Mouse (Mus musculus): ENCODE measurements around the gene Hpgd. TPM values are rescaled to one million over a fixed set of nuclear protein-coding genes. Genes with fewer than 3 reads are reported as not detected.

The Hpgd gene
- polyA plus RNA-seq, 1 experiment = 5.1 TPM

- TF ChIP-seq POLR2A (IDR thresholded peaks at IDR 0.05; ENCODE audit: control insufficient read depth, low read depth, low read length) (no peak), CTCF (IDR thresholded peaks at IDR 0.05; ENCODE audit: control insufficient read depth, insufficient read depth, insufficient replicate concordance, low read depth, low read length) (no peak)
- no peaks in the 10 kb centered on the region for H3K27me3 ChIP-seq (ENCODE audit: control insufficient read depth, insufficient read depth, low read length)
- no peaks in the 10 kb centered on the region for H3K36me3 ChIP-seq (ENCODE audit: control insufficient read depth, insufficient read depth, low read length)
- no peaks in the 10 kb centered on the region for H3K4me1 ChIP-seq (ENCODE audit: control insufficient read depth, insufficient read depth, low read length)
- H3K27ac ChIP-seq (ENCODE audit: control insufficient read depth, insufficient read depth, low read depth, low read length) = no peak overlapping the region
- H3K4me3 ChIP-seq (ENCODE audit: control insufficient read depth, low read depth, low read length) = no peak overlapping the region
Measured at GRCm38 (mm10) chr8:56277810-56278528, 16.4 kb upstream of the Hpgd start.

GRCm38 (mm10) chr8:56278545-56279063 is 15.8 kb upstream of the Hpgd start:
- no peak overlapping the region for H3K4me3 ChIP-seq (ENCODE audit: control insufficient read depth, low read depth, low read length)
- no peaks in the 10 kb centered on the region for H3K4me1 ChIP-seq (ENCODE audit: control insufficient read depth, insufficient read depth, low read length)
- H3K27ac ChIP-seq (ENCODE audit: control insufficient read depth, insufficient read depth, low read depth, low read length) = no peak overlapping the region
- no peak for TF ChIP-seq CTCF (IDR thresholded peaks at IDR 0.05; ENCODE audit: control insufficient read depth, insufficient read depth, insufficient replicate concordance, low read depth, low read length)
- TF ChIP-seq POLR2A (IDR thresholded peaks at IDR 0.05; ENCODE audit: control insufficient read depth, low read depth, low read length) = no peak
- no peaks in the 10 kb centered on the region for H3K36me3 ChIP-seq (ENCODE audit: control insufficient read depth, insufficient read depth, low read length)
- H3K27me3 ChIP-seq (ENCODE audit: control insufficient read depth, insufficient read depth, low read length) = no peaks in the 10 kb centered on the region

GRCm38 (mm10) chr8:56283936-56284335 is 10.4 kb upstream of the Hpgd start:
- H3K36me3 ChIP-seq (ENCODE audit: control insufficient read depth, insufficient read depth, low read length) = no peaks in the 10 kb centered on the region
- H3K4me3 ChIP-seq (ENCODE audit: control insufficient read depth, low read depth, low read length) = no peak overlapping the region
- no peaks in the 10 kb centered on the region for H3K27me3 ChIP-seq (ENCODE audit: control insufficient read depth, insufficient read depth, low read length)
- H3K4me1 ChIP-seq (ENCODE audit: control insufficient read depth, insufficient read depth, low read length) = no peaks in the 10 kb centered on the region
- no peak for TF ChIP-seq POLR2A (IDR thresholded peaks at IDR 0.05; ENCODE audit: control insufficient read depth, low read depth, low read length)
- TF ChIP-seq CTCF (IDR thresholded peaks at IDR 0.05; ENCODE audit: control insufficient read depth, insufficient read depth, insufficient replicate concordance, low read depth, low read length) = no peak
- H3K27ac ChIP-seq (ENCODE audit: control insufficient read depth, insufficient read depth, low read depth, low read length) = no peak overlapping the region

DNA sequence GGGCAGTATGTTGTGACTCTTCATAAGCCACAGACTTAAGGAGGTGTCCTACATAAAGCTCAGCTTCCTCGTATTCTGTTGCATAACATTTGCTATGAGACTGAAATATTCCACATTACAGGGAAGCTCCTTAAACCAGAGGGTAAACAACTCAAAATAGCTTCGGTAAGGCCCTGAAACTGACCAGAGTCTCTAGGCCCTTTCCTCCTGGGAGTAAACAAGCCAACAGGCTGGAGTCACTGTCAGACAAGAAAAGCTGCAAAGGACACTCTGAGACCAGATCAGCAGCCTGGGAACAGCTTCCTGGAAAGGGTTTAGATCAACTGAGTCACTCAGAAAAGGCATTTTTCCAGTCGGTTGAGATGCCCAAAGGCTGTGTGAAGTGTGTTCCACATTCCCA is 9.4 kb upstream of the Hpgd start:
- H3K4me3 ChIP-seq (ENCODE audit: control insufficient read depth, low read depth, low read length) = no peak overlapping the region
- TF ChIP-seq POLR2A (IDR thresholded peaks at IDR 0.05; ENCODE audit: control insufficient read depth, low read depth, low read length) (no peak), CTCF (IDR thresholded peaks at IDR 0.05; ENCODE audit: control insufficient read depth, insufficient read depth, insufficient replicate concordance, low read depth, low read length) (no peak)
- H3K27me3 ChIP-seq (ENCODE audit: control insufficient read depth, insufficient read depth, low read length) = no peaks in the 10 kb centered on the region
- H3K27ac ChIP-seq (ENCODE audit: control insufficient read depth, insufficient read depth, low read depth, low read length) = no peak overlapping the region
- H3K36me3 ChIP-seq (ENCODE audit: control insufficient read depth, insufficient read depth, low read length) = no peaks in the 10 kb centered on the region
- H3K4me1 ChIP-seq (ENCODE audit: control insufficient read depth, insufficient read depth, low read length) = no peaks in the 10 kb centered on the region

- H3K4me1 ChIP-seq (ENCODE audit: control insufficient read depth, insufficient read depth, low read length) = no peaks in the 10 kb centered on the region
- H3K27ac ChIP-seq (ENCODE audit: control insufficient read depth, insufficient read depth, low read depth, low read length) = no peak overlapping the region
- TF ChIP-seq POLR2A (IDR thresholded peaks at IDR 0.05; ENCODE audit: control insufficient read depth, low read depth, low read length) (no peak), CTCF (IDR thresholded peaks at IDR 0.05; ENCODE audit: control insufficient read depth, insufficient read depth, insufficient replicate concordance, low read depth, low read length) (no peak)
- no peaks in the 10 kb centered on the region for H3K27me3 ChIP-seq (ENCODE audit: control insufficient read depth, insufficient read depth, low read length)
- H3K4me3 ChIP-seq (ENCODE audit: control insufficient read depth, low read depth, low read length) = no peak overlapping the region
- no peaks in the 10 kb centered on the region for H3K36me3 ChIP-seq (ENCODE audit: control insufficient read depth, insufficient read depth, low read length)
Measured at GRCm38 (mm10) chr8:56286717-56287116, 7.7 kb upstream of the Hpgd start.

- no peak overlapping the region for H3K27ac ChIP-seq (ENCODE audit: control insufficient read depth, insufficient read depth, low read depth, low read length)
- H3K36me3 ChIP-seq (ENCODE audit: control insufficient read depth, insufficient read depth, low read length) = no peaks in the 10 kb centered on the region
- TF ChIP-seq CTCF (IDR thresholded peaks at IDR 0.05; ENCODE audit: control insufficient read depth, insufficient read depth, insufficient replicate concordance, low read depth, low read length) (no peak), POLR2A (IDR thresholded peaks at IDR 0.05; ENCODE audit: control insufficient read depth, low read depth, low read length) (no peak)
- no peaks in the 10 kb centered on the region for H3K4me1 ChIP-seq (ENCODE audit: control insufficient read depth, insufficient read depth, low read length)
- no peaks in the 10 kb centered on the region for H3K27me3 ChIP-seq (ENCODE audit: control insufficient read depth, insufficient read depth, low read length)
- H3K4me3 ChIP-seq (ENCODE audit: control insufficient read depth, low read depth, low read length) = no peak overlapping the region
Measured at GRCm38 (mm10) chr8:56287370-56288072, 6.9 kb upstream of the Hpgd start.

DNA sequence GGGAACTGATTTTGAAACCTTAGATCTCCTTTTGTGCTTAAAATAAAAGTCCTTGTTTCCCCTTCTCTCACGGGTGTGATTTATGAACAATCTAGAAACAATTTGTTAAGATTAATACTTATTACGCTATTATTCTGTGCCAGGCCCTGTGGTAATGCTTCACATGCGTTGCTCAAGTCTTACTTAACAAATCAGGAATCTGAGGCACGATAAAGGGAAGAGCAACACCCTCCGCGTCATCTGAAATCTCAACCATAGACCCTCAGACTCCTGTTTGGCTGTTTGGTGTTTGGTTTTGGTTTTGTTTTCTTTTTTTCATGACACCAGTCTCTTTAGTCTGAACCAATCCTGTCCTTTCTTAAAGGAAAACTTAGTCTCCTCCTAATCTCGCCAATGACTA is 2.1 kb upstream of the Hpgd start:
- peak overlapping the region; percentile 8; the same call in 1 of the 2 replicates for H3K27ac ChIP-seq (ENCODE audit: control insufficient read depth, insufficient read depth, low read depth, low read length)
- no peak for TF ChIP-seq CTCF (IDR thresholded peaks at IDR 0.05; ENCODE audit: control insufficient read depth, insufficient read depth, insufficient replicate concordance, low read depth, low read length)
- no peak for TF ChIP-seq POLR2A (IDR thresholded peaks at IDR 0.05; ENCODE audit: control insufficient read depth, low read depth, low read length)
- H3K27me3 ChIP-seq (ENCODE audit: control insufficient read depth, insufficient read depth, low read length) = no peaks in the 10 kb centered on the region
- H3K4me3 ChIP-seq (ENCODE audit: control insufficient read depth, low read depth, low read length) = peak overlapping the region; percentile 10; the same call in 1 of the 2 replicates
- H3K36me3 ChIP-seq (ENCODE audit: control insufficient read depth, insufficient read depth, low read length) = no peaks in the 10 kb centered on the region
- H3K4me1 ChIP-seq (ENCODE audit: control insufficient read depth, insufficient read depth, low read length) = peaks cover 4% of the 10 kb centered on the region
